Mouse (Mus musculus): Measurements from ENCODE around the gene Psmd13.

- no peak for TF ChIP-seq EP300 (IDR thresholded peaks at IDR 0.05; ENCODE audit: low read depth)
- TF ChIP-seq CTCF (IDR thresholded peaks at IDR 0.05; ENCODE audit: low read depth) = no peak
These were observed 26.6 kb upstream of the Psmd13 start for GRCm38 (mm10) chr7:140855181-140855580.

Measured in liver, postnatal 0 days (tissue).